Mouse (Mus musculus): ENCODE results near the gene Alk.

Gene Alk

DNA sequence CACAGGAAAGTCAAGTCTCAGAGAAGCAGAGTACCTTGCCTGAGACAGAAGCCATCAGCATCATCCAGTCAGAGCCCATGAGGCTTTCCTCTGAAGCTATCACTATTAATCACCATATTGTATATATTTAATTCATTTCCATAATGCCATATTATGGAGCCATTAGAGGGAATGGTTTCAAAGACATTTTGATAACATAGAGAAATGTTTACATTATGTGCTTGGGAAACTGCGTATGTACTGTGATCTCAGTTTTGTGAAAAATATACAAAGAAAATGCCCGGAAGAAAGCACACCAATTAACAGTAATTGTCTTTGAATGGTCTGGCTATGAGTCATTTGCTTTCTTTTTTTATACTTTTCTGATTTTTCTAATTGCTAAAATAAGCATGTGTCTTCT, 203.1 kb downstream of the Alk start:
- DNase-seq (ENCODE audit: low spot score) = no peak

- DNase-seq (ENCODE audit: low spot score) = no peak
Measured at GRCm38 (mm10) chr17:72399331-72400059, 204.9 kb downstream of the Alk start.

GRCm38 (mm10) chr17:72395956-72396355, 208.5 kb downstream of the Alk start:
- DNase-seq (ENCODE audit: low spot score) = no peak

- DNase-seq (ENCODE audit: low spot score) = no peak
Measured at GRCm38 (mm10) chr17:72368991-72369390, 235.4 kb downstream of the Alk start.

- no peak for DNase-seq (ENCODE audit: low spot score)
Measured at GRCm38 (mm10) chr17:72362811-72363496, 241.5 kb downstream of the Alk start.

DNA sequence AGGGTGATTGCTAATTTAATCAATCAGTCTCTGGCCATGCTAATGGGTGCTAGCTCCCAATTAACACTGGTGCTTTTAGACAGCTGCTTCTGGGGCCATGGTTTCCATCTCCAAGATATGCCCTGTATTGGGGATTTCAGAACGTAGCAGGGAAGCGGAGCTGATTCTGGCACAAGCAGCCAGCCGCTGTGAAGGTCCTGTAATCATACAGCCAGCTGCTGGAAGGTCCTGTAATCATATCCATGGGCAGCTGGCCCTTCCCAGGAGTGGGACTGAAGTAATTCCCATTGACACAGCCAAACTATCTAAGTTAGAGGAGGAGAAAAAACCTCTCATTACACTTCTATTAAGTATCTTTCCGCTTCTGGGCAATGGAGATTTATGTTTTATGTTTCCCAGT, 242.5 kb downstream of the Alk start:
- DNase-seq (ENCODE audit: low spot score) = no peak

DNA sequence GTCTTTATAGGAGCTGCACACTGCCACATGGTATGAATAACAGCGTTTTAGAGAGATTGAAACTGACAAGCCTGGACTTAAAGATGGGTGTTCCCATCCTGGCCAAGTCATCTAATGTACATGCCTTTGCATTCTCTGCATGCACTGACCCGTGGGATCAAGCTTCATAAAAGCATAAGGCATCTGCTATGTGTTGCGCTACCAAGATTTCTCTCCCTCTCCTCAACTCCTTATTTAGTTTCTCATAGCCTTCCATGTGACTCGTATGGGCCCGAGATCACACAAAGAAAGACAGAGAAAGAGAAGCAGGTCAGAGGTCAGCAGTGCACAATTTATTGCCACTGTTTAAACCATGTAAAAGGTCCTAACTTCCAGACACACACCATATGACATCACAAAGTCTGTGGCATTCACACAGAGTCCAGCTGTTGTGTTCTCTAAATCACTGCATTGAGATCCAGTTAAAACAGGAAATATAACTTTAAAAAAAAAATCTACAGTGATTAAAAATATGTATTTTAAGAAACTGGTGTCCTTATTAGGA, 247.6 kb downstream of the Alk start:
- DNase-seq (ENCODE audit: low spot score) = no peak

DNA sequence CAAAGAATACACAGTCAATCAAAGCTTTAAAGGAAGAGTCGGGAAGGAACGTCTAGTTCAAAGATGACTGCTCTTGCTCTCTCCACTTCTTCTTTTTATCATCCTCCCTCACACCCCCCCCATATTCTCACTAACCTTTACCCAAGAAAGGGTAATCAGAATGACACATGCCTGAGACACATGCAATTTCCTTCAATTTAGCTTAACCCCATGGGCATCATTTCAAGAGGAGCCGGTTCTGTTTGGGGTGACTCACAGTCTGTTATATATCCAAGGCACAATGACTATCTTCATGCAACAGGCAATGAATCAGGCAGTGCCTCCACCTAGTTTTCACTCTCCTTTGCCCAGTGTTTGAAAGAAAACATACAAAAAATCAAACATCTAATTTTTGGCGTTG, 265.0 kb downstream of the Alk start:
- no peak for DNase-seq (ENCODE audit: low spot score)

DNA sequence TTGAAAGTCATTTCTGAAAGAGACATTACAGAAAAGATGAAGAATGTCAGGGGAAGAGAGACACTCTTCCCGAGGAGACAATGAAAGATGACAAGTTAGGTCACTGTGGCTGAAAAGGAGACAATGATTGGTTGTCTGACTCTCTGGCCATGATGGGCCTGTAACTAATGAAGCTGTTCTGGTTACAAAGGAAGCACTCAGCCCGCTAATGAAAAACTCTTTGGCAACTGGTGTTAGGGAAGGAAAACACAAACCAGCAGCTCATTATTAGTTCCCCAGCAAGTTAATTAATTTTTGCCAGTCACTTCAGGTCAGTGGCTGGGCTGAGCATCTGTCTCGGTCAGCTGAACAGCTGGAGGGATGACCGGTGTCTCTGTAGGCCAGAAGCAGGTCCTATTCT, 271.5 kb downstream of the Alk start:
- no peak for DNase-seq (ENCODE audit: low spot score)

DNA sequence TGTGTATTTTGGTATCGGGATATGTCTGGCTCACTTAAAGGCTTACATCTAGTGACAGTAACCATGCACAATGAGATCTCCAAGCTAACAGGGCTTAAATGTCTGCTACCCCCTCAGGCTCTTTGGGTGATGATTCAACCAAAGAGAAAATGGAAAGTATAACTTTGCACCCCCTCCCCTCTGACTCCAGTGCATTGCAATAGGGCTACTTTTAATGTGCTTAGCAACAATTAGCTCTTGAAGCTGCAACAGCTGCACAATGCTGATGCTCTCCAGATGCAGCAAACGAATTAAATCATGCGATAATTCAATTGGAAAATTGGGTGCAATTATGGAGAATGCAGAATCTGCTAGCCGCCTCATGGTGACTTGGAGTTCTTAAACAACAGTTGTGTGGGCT, 278.5 kb downstream of the Alk start:
- DNase-seq (ENCODE audit: low spot score) = no peak

DNA sequence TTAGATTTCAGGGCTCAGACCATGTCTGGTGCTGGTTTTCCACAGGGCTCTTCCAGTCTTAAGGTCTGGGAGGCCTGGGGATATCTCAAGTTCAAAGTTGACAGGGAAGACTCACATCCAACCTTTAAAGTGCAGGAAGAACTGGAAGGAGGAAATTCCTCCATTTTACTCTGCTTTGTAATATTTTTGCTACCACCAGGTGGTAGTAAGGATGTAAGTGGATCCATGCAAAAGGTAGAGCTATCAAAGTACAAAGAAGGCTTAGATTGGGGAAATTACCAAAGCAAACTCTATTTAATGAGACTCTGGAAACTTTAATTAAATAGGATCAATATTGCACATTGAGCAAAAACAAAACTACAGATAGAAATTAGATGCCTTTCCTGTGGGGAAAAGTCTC, 284.9 kb downstream of the Alk start:
- DNase-seq (ENCODE audit: low spot score) = no peak

GRCm38 (mm10) chr17:72299651-72300050, 304.8 kb downstream of the Alk start:
- DNase-seq (ENCODE audit: low spot score) = no peak

DNA sequence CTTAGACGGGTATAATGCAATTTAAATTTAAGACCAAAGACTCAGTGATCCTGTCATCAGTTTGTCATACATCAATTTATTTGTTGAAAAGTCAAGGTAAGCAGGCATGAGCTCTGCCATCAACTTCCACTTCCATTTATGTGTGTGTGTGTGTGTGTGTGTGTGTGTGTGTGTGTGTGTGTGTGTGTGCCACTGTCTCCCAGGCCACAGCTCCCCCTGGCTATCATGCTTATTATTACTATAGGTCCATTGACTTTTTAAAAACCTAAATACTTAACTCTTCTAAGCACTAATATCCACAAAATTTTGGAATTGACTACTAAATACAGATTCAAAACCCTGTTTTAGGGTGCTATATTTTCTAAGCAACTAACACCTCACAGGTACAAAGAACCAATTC, 308.1 kb downstream of the Alk start:
- no peak for DNase-seq (ENCODE audit: low spot score)

DNA sequence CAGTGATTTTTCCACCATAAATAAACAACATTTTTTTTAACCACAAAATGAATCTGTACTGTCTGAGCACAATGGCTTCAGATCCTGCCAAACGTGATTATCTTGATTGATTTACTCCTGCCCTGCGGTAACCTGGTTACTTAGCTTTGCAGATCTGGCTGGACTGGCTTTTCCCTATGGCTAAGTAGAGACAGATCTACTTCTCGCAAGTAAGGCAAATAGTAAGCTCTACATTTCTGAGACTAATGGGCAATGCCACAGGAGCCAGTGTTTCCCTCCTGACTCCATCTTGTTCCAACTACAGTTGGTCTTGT, 311.2 kb downstream of the Alk start:
- no peak for DNase-seq (ENCODE audit: low spot score)

- DNase-seq (ENCODE audit: low spot score) = no peak
Measured at GRCm38 (mm10) chr17:72292444-72293266, 311.8 kb downstream of the Alk start.

GRCm38 (mm10) chr17:72285961-72286360, 318.5 kb downstream of the Alk start:
- DNase-seq (ENCODE audit: low spot score) = no peak

GRCm38 (mm10) chr17:72278296-72278695, 326.1 kb downstream of the Alk start:
- DNase-seq (ENCODE audit: low spot score) = no peak

GRCm38 (mm10) chr17:72276778-72277177, 327.6 kb downstream of the Alk start:
- no peak for DNase-seq (ENCODE audit: low spot score)

DNA sequence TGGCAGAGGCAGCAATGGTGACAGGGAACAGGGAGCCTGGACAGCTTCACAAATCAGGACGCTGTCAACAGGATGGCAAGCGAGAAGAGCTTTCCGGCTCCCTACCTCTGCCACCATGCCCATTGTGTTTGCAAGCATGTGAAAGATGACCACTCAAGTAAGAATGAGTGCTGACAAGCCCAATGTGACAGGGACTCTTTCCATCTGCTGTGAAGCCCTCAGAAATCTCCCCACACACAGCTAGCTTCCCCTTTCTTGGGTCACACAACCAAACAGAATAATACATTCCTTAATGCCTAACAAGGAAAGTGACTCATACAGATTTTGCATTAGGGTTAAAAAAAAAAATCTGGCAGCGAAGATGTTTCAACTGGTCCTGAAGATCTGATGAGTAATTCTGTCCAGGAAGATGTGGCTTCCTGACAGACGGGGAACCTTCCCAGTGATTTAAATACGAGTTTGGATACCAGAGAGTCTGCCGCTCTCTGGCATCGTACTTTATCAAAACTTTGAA, 329.0 kb downstream of the Alk start:
- DNase-seq (ENCODE audit: low spot score) = no peak

- no peak for DNase-seq (ENCODE audit: low spot score)
Measured at GRCm38 (mm10) chr17:72274205-72274604, 330.2 kb downstream of the Alk start.

DNA sequence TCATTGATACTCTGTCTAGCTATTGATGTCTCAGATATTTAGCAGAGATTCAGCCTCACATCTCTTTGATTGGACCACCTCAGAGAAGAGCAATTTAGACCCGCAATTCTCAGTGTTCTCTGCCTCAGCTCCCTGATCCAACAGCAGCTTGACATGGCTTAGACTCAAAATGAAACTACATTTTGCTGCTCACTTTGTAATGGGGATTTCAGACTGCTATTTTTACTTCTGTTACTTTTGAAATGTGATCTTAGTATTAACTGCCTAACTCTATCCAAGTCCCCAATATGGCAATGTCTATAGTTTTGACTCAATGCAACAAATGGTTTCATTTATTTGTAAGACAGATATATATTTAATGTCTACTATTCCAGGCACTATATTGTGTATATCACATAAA, 332.8 kb downstream of the Alk start:
- no peak for DNase-seq (ENCODE audit: low spot score)

DNA sequence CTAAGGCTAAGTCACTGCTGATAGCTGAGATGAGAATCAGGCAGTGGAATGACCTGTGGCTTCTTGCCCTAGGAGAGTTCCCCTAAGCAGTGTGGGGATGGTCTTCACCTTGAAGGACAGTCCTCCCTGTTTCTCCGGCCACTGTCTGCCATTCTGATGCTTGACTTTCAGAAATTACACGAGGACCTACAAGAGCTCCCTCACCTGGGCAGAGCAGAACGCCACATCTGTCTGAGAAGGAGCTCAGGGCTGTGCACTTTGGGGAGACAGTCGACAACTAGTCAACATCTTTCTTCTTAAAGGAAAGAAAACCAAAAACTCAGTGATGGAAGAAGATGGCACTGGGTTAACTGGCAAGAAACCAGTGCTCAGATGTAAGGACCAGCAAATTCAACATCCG, 335.9 kb downstream of the Alk start:
- no peak for DNase-seq (ENCODE audit: low spot score)

Measured in c-Kit-positive CD71-positive TER-119-positive erythroid progenitor cells, embryonic 14.5 days (primary cell).